Mouse (Mus musculus): ENCODE results near the gene Dqx1.

Gene Dqx1

GRCm38 (mm10) chr6:83057790-83058189, at the start of gene Dqx1:
Dqx1 (plus strand) TSS chr6:83057844.
- peak; percentile 89 for DNase-seq (ENCODE audit: low spot score)

- DNase-seq (ENCODE audit: low spot score) = no peak
These were observed 49.0 kb upstream of the Dqx1 start for GRCm38 (mm10) chr6:83008659-83009058.

GRCm38 (mm10) chr6:83010010-83010409, 47.6 kb upstream of the Dqx1 start:
- DNase-seq (ENCODE audit: low spot score) = no peak

GRCm38 (mm10) chr6:83011255-83011654, 46.4 kb upstream of the Dqx1 start:
- no peak for DNase-seq (ENCODE audit: low spot score)

GRCm38 (mm10) chr6:83011756-83012155, 45.9 kb upstream of the Dqx1 start:
- DNase-seq (ENCODE audit: low spot score) = no peak

- no peak for DNase-seq (ENCODE audit: low spot score)
These were observed 44.2 kb upstream of the Dqx1 start for GRCm38 (mm10) chr6:83013444-83013843.

- no peak for DNase-seq (ENCODE audit: low spot score)
These were observed 42.9 kb upstream of the Dqx1 start for GRCm38 (mm10) chr6:83014482-83015466.

GRCm38 (mm10) chr6:83015749-83016148, 41.9 kb upstream of the Dqx1 start:
- no peak for DNase-seq (ENCODE audit: low spot score)

- DNase-seq (ENCODE audit: low spot score) = no peak
These were observed 40.5 kb upstream of the Dqx1 start for GRCm38 (mm10) chr6:83017190-83017589.

- DNase-seq (ENCODE audit: low spot score) = no peak
These were observed 38.6 kb upstream of the Dqx1 start for GRCm38 (mm10) chr6:83019044-83019443.

GRCm38 (mm10) chr6:83020121-83020520, 37.5 kb upstream of the Dqx1 start:
- DNase-seq (ENCODE audit: low spot score) = no peak

GRCm38 (mm10) chr6:83020836-83021593, 36.6 kb upstream of the Dqx1 start:
- no peak for DNase-seq (ENCODE audit: low spot score)

- no peak for DNase-seq (ENCODE audit: low spot score)
These were observed 34.6 kb upstream of the Dqx1 start for GRCm38 (mm10) chr6:83023008-83023407.

GRCm38 (mm10) chr6:83023786-83024185, 33.9 kb upstream of the Dqx1 start:
- no peak for DNase-seq (ENCODE audit: low spot score)

GRCm38 (mm10) chr6:83024421-83024820, 33.2 kb upstream of the Dqx1 start:
- DNase-seq (ENCODE audit: low spot score) = no peak

GRCm38 (mm10) chr6:83025221-83025620, 32.4 kb upstream of the Dqx1 start:
- DNase-seq (ENCODE audit: low spot score) = no peak

- no peak for DNase-seq (ENCODE audit: low spot score)
These were observed 30.4 kb upstream of the Dqx1 start for GRCm38 (mm10) chr6:83027293-83027692.

GRCm38 (mm10) chr6:83027706-83028105, 29.9 kb upstream of the Dqx1 start:
- DNase-seq (ENCODE audit: low spot score) = no peak

- no peak for DNase-seq (ENCODE audit: low spot score)
These were observed 27.9 kb upstream of the Dqx1 start for GRCm38 (mm10) chr6:83029777-83030176.

- no peak for DNase-seq (ENCODE audit: low spot score)
These were observed 26.5 kb upstream of the Dqx1 start for GRCm38 (mm10) chr6:83031111-83031510.

GRCm38 (mm10) chr6:83031921-83032590, 25.6 kb upstream of the Dqx1 start:
- DNase-seq (ENCODE audit: low spot score) = no peak

- DNase-seq (ENCODE audit: low spot score) = peak; percentile 62
These were observed 24.9 kb upstream of the Dqx1 start for GRCm38 (mm10) chr6:83032769-83033191.
